Mouse (Mus musculus) gastrocnemius, adult 2 months (tissue): Measurements from ENCODE around the gene Foxp1. TPM values are rescaled to one million over a fixed set of nuclear protein-coding genes. Genes with fewer than 3 reads are reported as not detected.

ENCODE experiments used
- DNase-seq: peaks from one replicate; pipeline ENCODE4 v3.0.0; 2022
- H3K27ac ChIP-seq: fragments of 200-600 bp; 2 replicates; pipeline ENCODE4 v1.8.1; 2022; ENCODE audit warnings: mild to moderate bottlenecking
- H3K4me3 ChIP-seq: fragments of 200-600 bp; 2 replicates; pipeline ENCODE4 v1.8.1; 2022; ENCODE audit warnings: mild to moderate bottlenecking, moderate library complexity
- CTCF ChIP-seq: fragments of 200-600 bp; IDR thresholded peaks from 2 replicates; pipeline ENCODE4 v1.8.1; 2022; ENCODE audit warnings: antibody characterized with exemption, mild to moderate bottlenecking, moderate library complexity
- intact Hi-C: fragments of 180-260 bp; cut with DNase I; formaldehyde crosslinking; loops from one replicate; pipeline ENCODE4 v1.15.1; 2025
- total RNA-seq, 2 experiments: library from RNA; stranded (reverse); gene quantifications; 2 replicates each; pipeline ENCODE4 v1.2.3; 2021

Gene Foxp1
- total RNA-seq, 2 experiments from 2014 or later, result 17.4 to 20.9 TPM

DNA sequence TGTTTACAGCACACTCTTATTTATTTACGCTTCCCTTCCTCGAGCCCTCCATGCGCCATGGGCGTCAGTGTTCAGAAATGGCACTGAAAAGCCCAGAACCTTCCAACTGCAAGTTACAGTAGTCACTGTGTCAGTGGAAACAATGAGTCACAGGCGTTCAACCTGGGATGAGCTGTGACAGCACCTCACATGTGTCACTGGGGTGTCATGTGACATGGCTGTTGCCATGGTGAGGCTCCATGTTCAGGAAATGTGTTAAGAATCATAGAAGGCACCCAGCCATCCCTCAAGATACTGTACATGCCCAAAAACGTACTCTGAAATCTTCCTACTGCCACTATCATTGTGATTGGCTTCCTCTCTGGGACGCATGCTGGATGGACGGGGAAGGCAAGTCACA lies 101.9 kb downstream of the Foxp1 start:
- Histone ChIP-seq H3K27ac (no peak overlapping the region), H3K4me3 (no peak overlapping the region)
- DNase-seq, result no peak
- intact Hi-C loops, result no loop called here
- no peak for TF ChIP-seq CTCF

DNA sequence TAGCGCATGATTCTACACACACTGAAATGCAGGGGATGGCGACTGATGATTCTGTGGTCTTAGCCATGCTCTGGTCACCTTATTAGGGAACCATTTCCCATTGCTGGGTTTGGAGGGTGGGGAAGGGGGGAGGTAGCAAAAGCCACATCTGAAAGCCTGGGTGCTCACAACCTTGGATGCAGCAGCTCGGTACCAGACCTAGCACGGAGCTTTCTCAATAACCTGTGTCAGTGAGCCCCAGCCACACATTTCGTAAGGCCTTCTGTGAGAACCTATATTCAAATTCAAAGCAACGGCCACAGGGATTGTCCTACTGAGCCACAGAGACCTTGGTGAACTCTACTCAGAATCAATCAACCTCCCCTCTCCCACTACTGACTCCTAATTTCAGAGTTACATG lies 109.9 kb downstream of the Foxp1 start:
- no peak for DNase-seq
- Histone ChIP-seq H3K4me3 (no peak overlapping the region), H3K27ac (no peak overlapping the region)
- no peak for TF ChIP-seq CTCF
- intact Hi-C loops, result no loop called here

DNA sequence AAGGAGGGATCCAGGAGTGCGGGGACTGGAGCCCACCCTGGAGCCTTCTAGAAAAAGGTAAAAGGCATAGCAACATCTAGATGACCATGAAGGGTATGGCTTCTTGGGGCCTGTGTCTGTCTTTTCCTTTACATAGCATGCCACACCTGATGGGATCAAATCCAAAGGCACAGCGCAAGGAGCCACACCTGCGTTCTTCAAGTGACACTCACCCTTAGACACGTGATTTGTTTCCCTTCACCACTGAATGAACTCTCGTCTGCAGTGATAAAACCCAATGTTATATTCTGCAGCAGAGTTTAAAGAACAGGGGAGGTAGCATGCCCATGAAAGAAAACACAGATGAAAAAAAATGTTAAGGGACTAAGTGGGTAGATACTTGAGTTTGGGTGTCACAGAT lies 112.9 kb downstream of the Foxp1 start:
- intact Hi-C loops, result no loop called here
- no peak for TF ChIP-seq CTCF
- DNase-seq, result no peak
- Histone ChIP-seq H3K4me3 (no peak overlapping the region), H3K27ac (no peak overlapping the region)

- intact Hi-C loops, result no loop called here
- no peak overlapping the region for H3K4me3 ChIP-seq
Observed at GRCm38 (mm10) chr6:99408880-99409279, 113.6 kb downstream of the Foxp1 start.

GRCm38 (mm10) chr6:99403755-99404390 lies 118.6 kb downstream of the Foxp1 start:
- TF ChIP-seq CTCF, result no peak
- intact Hi-C loops, result no loop called here
- H3K27ac ChIP-seq, result no peak overlapping the region
- H3K4me3 ChIP-seq, result no peak overlapping the region
- no peak for DNase-seq

More at GRCm38 (mm10) chr6:99408880-99409279, 113.6 kb downstream of the Foxp1 start:
- no peak for DNase-seq
- H3K27ac ChIP-seq, result no peak overlapping the region
- TF ChIP-seq CTCF, result no peak

DNA sequence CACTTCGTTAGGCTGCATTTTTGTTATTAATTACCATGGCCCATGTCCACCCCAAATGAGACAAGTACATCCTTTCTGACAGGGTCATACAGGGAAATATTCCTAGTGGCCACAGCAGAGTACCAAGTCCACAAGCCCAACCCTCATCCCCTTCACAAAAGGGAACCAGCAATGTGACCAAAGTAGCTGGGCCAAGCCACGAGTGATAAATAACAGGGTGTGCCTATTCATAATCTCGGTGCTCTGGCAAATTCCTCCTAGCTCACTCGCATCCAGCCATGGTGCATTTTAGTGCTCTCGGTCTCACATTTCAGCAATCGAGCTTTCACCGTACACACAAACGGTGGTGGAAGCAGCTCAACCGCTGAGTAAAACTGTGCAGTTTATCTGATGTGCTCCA lies 119.6 kb downstream of the Foxp1 start:
- intact Hi-C loops, result no loop called here
- no peak overlapping the region for H3K27ac ChIP-seq
- no peak overlapping the region for H3K4me3 ChIP-seq
- DNase-seq, result no peak
- no peak for TF ChIP-seq CTCF

GRCm38 (mm10) chr6:99402370-99402769 lies 120.2 kb downstream of the Foxp1 start:
- intact Hi-C loops, result no loop called here
- Histone ChIP-seq H3K27ac (no peak overlapping the region), H3K4me3 (no peak overlapping the region)
- TF ChIP-seq CTCF, result no peak
- DNase-seq, result no peak

DNA sequence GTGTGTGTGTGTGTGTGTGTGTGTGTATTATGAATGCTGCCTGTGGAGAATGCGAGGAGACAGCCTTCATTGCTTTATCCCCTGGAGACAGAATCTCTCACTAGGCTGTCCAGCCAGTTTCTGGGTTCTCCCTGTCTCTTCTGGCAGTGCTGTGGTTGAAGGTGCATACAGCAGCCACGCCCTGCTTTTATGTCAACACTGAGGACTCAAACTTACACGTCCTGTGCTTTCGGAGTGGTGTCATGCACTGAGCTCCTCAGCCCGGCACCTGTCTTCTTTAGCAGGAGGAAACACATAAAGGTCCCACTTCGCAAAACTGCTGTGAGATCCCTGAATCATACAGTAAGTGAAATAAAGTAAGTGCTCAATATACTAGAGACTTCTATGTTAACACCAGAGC lies 120.7 kb downstream of the Foxp1 start:
- no peak for TF ChIP-seq CTCF
- Histone ChIP-seq H3K27ac (no peak overlapping the region), H3K4me3 (no peak overlapping the region)
- DNase-seq, result no peak
- intact Hi-C loops, result no loop called here

GRCm38 (mm10) chr6:99401211-99401610 lies 121.3 kb downstream of the Foxp1 start:
- no peak for TF ChIP-seq CTCF
- Histone ChIP-seq H3K27ac (no peak overlapping the region), H3K4me3 (no peak overlapping the region)
- no peak for DNase-seq
- intact Hi-C loops, result no loop called here

- no peak for TF ChIP-seq CTCF
- DNase-seq, result no peak
- intact Hi-C loops, result no loop called here
Observed at GRCm38 (mm10) chr6:99395745-99396144, 126.8 kb downstream of the Foxp1 start.

GRCm38 (mm10) chr6:99394801-99395200 lies 127.7 kb downstream of the Foxp1 start:
- intact Hi-C loops, result no loop called here
- Histone ChIP-seq H3K27ac (no peak overlapping the region), H3K4me3 (no peak overlapping the region)
- no peak for DNase-seq
- TF ChIP-seq CTCF, result no peak

More at GRCm38 (mm10) chr6:99395745-99396144, 126.8 kb downstream of the Foxp1 start:
- Histone ChIP-seq H3K27ac (no peak overlapping the region), H3K4me3 (no peak overlapping the region)

DNA sequence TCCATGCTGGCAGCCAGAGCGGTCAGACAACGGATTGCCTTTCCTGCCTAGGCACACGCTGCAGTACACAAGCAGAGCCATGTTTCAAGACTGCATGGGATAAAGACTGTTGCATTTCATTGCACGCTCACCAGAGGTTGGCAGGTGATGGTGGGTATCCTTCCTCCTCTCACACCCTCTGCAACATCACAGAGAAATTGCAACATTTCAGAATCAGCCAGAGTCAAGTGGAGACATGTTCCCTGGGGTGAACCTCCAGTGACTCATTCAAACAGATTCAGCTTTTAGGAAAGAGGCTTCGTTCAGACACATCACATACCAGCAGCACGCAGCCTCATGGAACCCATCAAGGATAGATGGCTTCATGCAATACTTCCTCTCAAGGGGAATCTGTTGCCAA lies 130.0 kb downstream of the Foxp1 start:
- no peak overlapping the region for H3K4me3 ChIP-seq
- no peak for DNase-seq
- no peak for TF ChIP-seq CTCF
- H3K27ac ChIP-seq, result no peak overlapping the region
- intact Hi-C loops, result no loop called here

DNA sequence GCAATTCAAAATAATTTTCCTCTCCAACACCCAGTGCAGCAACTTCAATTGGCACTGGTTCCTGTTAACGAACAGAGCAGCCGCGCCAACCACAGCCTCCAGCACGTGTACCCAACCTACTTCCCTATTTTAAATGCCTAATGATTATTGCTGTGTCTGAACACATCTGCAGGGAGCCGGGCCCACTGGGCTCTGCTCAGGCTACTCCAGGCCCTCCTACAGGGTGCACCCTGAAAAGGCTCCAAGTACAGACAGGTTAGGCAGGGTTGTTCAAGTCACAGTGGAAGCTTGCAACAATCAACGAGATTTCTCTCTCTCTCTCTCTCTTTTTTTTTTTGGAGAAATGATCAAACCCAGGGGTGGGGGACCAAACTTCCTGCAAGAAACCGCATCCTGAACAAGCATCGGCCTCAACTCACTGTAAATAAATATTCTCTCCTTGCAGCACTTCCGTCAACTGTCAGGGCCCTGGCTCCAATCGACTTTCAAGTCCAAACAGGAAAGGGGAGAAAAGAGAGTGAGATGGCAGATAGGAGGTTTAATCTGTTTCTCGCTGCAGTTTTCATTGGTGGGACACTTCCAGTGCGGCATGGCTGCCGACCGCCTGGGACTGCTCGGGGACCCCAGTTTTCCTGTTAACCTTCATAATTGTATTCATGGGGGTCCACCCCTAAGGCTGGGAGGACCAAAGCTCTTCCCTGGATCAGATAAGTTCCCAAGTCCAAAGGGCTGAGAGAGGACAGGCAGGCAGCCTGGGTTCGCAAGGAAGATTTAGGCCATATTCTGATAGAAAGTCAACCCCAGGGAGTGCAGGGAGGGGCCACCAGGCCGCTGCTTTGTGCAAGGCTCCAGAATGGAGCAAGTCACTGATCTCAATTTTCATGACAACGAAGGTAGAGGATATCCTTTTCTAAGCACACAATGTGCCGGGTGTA lies 133.5 kb downstream of the Foxp1 start:
- Histone ChIP-seq H3K4me3 (no peak overlapping the region), H3K27ac (peak overlapping the region; percentile 67)
- peak; percentile 38 for DNase-seq
- TF ChIP-seq CTCF, result no peak
- intact Hi-C loops, result loop anchor here (5.0 kb wide), 1 partner anchor 133 kb away; the partner anchor contains the start of gene Foxp1
